Mouse (Mus musculus): ENCODE data around the gene Tk1.

Tk1 gene

DNA sequence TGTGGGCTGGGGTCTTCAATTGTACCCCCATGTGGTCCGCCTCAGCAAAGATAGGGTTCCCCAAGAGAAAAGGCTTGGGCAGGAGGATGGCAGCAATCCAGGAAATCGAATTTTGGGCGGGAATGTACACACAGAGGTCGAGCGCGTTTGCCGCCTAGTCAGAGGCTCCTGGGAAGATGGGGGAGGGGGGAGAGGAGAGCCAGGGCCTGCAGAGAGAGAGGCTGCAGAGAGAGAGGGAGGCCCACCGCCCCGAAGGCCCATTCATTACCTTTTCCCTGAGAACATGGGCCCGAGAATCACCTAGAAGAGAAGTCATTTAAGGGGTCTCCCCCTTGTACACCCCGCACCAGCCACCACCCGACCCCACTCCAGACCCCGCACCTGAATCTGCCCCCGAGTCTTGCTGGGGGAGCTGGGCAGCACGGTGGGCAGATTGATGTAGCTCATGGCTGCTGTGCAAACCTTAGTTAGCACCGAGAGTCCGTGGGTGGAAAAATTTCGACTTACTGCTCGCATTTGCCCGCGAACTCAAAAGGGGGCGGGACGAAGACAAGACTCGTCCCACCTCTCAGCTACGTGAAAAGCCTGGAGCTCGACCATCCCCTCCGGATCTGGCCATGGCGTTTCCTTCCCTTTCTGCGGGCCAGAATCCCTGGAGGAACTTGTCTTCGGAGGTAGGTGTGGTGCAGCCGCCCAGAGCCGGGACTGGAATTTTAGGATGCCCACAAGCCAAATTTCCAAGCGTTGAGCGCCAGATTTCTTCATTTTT, at the start of gene Tk1, which contains the start of gene Afmid:
Gene Tk1, minus strand, starts transcription at position 760 of the 769 bp plus-strand sequence.
Gene Afmid, plus strand, starts transcription at position 592 of the 769 bp plus-strand sequence.
- DNase-seq (ENCODE audit: low spot score), result peak; percentile 77

DNA sequence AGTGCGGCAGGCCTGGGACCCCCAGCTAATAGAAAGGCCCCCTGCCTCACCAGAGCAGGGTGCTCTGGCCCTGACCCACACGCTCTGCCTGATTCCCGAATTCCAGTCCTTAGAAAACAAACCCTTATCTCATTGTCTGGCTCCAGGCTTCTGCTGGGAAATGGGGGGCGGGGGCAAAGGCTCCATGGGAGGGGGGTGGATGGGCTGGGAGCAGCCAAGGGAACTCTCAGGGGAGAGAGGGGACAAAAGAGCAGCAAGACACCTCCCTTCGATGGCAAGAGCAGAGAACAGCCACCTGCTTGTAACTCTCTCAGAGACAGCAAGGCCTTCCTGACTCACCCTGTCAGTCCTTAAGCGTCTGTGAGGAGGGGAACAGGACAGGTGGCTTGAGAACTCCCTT, 49.8 kb upstream of the Tk1 start:
- DNase-seq (ENCODE audit: low spot score), result no peak

DNA sequence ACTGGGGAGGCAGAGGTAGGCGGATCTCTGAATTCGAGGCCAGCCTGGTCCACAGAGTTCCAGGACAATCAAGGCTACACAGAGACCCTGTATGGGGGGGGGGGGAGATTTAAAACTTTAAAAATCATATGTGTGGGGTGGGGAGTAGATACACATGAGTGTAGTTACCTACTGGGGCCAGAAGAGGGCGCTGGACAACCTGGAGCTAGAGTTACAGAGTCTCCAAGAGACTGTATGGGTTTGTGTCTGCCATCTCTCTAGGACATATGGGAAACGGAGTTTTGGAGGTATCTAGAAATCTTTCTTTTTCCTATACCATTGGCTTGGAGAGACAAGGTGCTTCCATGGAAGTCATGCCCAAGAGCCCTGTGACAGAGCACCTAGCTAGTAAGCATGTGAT, 48.5 kb upstream of the Tk1 start:
- no peak for DNase-seq (ENCODE audit: low spot score)

DNA sequence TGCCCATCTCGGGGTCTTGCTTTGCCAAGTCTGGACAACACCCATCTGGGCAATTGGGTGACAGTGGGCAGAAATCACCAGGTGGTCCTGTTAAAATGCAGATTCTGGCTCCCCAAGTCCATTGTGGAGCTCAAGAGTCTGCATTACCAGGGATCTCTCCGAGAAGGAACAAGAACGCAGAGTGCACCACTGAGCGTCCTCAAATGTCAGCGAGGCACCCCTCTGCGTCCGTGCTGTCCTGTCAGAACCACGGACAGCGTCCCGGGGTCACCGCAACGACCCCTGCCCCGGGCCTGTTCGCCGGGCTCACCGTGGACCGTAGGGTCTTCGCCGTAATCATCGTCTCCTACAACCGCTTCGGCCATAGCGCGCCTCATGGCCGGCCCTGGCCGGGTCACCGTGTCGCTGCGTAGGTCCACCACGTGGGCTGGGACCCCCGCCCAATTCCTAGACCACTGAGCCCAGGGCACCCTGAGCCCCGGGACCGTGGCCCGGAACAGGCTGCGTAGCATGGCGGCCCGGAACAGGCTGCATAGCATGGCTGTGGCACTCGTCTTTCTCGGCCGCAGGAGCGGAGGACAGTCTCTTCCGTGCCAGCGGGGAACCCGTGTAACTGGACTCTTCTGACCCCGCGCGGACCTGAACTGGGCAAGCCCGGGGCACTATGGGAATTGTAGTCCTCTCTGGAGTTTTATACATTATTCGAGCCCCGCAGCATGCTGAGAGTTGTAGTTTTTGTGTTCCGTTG, 47.1 kb upstream of the Tk1 start, which contains the start of gene Tha1:
Gene Tha1, minus strand, starts transcription at position 621 of the 748 bp plus-strand sequence.
- peak; percentile 88 for DNase-seq (ENCODE audit: low spot score)

DNA sequence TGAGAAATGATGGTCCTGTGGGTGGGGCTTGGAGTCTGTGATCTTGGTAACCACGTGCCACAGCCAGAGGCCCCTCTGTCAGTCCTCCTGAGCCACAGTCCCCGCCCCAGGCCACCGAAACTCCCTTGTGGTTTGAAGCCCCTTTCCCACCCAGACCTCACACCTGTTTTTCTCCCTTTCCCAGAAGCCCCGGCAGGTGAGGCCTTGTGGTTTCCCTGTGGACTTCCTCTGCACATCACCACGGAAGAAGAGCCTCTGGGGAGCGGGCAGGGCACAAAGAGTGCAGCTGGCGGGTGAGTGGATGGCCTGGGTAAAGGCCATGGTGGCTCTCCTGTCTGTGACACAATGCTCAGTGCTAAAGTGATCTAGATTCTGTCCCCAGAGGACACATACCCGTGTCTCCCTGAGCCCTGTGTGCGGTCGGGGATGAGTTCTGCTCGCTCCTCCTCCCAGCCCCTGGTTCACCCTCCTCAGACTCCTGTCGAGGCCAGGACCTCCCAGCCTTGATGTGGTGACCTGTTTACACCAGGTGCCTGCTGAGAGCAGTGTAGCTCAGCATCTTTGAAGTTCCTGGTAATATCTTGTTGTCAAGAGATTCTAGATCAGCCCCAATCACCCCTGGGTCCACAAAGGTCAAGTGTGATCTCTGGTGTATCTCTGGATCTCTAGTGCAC, 46.2 kb upstream of the Tk1 start:
- DNase-seq (ENCODE audit: low spot score), result peak; percentile 49

DNA sequence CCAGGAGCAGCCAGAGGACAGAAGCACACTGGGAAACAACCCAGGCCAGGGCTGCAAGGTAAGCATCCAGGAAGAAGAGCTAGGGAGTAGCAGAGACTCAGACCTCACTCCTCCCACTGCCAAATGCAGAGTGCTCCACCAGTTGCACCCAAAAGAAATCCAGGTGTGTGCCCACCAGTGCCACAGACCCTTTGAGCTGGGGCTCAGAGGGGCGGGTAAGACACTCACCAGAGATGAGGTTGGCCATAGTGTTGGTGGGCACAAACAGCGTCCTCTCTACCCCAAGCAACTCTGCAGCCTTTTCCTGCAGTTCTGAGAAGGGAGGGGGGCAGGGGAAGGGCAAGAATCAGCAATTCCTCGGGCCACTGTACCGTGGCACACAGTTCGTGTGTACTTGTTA, 45.5 kb upstream of the Tk1 start:
- DNase-seq (ENCODE audit: low spot score), result no peak

DNA sequence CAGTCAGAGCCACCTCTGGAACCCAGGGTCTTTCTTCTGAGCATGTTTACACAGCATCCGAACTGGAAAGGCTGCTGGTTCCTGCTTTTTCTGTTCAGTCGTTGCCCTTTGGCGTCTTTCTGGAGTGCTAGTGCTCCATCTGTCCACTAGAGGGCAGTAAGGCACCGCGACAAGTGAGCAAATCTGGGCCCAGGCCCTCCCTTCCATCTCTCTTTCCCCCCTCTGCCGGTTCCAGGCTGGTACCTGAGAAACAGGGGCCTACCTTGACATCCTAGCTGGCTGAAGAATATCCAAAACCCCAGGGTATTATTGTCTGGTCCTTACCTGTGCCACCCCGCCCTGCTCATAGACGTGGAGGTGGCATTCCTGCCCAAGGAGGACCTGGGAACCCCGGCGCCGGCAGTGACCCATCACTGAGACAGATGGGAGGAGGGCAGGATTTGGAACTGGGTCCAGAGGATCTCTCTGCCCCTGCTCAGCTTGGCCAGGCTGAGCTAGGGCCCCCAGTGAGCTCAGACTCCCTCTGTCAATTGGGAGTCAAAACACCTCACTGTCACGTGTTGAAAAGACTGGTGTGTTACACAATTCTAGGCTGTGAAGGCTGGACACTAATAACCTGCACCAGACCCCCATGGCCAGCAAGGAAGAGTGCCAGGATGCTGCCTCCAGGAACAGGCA, 44.9 kb upstream of the Tk1 start:
- DNase-seq (ENCODE audit: low spot score), result peak; percentile 84

DNA sequence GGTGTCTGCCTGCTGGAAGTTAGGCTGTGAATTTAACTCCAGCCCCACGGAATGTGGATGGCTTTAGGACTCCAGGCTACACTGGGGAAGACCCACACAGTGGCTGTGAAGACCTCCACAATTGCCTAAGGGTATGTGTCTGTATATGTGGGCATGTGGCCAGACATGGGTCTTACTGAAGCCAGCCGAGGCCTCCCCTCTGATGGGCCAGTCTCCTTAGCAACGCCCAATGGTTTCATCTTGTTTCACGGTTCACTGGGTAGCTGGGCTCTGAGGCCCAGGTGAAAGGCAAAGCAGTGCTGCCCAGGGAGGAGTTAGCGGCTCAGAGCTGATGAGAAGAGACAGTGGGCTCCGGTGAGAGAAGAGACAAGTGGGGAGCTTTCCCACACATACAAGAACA, 40.1 kb upstream of the Tk1 start:
- no peak for DNase-seq (ENCODE audit: low spot score)

DNA sequence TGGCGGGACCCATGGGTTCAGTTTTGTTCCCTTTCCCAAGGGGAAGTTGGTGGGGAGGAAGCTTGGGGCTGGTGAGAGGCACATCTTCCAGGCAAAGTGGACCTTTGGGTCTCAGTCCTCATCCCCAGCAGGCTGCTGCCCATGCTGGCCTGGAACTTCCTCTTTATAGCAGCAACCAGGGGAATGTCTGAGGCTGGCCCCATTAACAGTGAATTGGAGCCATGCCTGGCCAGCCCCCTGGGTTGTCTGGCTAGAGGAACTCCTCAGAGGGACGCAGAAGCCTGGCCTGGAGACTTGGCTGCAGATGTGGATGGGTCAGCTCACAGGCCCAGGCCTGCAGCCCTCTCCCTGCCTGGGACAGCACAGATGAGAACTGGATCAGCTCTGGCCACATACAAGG, 38.9 kb upstream of the Tk1 start:
- DNase-seq (ENCODE audit: low spot score), result no peak

DNA sequence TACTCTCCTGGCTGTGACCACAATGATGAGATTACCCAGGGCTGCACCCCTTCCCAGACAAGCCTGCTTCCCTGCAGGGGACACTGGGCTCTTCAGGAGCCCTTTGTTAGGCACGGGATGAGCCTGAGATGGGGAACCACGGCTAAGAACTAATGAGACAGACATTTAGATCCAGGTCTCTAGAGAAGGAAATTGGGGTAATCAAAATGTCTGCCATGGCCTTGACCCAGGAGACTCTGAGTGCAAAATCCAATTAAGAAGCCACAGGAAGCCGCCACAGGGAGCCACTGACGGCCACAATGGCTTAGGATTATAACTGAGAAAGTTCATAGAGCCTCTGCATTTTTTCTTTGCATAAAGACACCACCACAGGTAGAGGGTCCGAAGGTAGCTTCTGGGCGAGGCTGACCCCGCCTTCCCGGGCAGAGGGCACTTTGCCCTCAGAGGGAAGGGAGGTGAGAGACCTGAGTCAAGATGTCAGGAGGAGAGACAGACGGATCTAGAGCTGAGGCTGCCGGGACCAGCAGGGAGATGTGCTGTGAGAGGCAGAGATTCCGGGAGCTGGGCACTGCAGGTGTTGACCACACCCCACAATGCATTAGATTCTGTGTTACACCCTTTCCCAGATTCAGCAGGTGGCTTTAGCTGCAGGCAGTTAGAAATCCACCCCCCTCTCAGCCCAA, 37.4 kb upstream of the Tk1 start:
- no peak for DNase-seq (ENCODE audit: low spot score)

DNA sequence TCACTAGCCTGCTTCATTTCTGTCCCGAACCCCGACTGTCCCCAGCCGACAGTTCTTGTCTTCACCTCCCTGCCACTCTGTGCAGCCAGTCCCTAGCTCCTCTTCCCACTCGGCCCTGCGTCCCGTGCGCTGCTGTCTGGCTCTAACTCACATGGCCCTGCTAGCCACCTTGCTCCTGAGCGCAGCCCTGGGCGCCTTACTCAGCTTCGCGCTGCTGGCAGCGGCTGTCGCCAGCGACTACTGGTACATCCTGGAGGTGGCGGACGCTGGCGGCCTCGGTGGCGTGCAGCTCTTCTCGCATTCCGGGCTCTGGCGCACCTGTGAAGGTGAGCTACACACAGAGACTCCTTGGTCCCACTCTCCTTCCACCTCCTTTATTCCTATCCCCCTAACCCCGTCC, 34.7 kb upstream of the Tk1 start, which contains the start of gene Tmem235:
Gene Tmem235, plus strand, starts transcription at position 152 of the 400 bp plus-strand sequence.
- no peak for DNase-seq (ENCODE audit: low spot score)

DNA sequence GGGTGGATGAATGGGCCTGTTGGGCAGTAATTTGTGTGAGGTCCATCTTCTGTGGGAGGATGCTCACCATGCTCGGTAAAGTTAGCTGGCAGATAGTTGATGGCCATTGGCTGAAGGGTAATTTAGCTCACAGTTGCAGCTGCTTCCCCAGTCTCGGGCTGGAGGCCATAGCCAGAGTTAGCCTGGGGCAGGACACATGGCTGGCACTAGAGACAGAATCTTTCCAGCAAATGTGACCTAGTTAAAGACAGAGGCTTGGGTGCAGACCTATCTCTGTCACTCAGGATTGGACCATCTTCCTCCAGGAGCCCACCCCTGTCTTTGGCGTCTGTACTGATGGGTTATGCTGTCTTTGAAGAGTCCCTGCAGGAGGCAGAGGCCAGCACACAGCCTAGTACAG, 32.5 kb upstream of the Tk1 start:
- DNase-seq (ENCODE audit: low spot score), result no peak

DNA sequence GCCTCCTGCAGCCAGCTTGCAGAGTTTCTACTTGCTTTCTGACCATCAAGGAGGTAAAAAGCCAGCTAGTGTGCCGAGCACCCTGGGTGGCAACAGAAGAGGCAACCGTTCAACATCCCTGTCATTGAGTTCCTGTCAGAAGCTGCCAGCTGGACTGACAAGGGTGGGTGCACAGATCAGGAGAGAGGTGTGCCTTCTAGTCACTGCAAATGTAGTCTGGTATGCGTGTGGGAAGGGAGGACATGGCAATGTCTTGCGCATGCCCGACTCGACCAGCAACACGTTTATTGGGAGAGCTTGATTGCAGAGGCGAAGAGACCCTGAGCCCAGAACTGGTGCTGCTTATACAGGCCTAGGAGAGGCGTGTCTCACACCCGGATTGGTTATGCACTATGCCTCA, 31.6 kb upstream of the Tk1 start:
- no peak for DNase-seq (ENCODE audit: low spot score)

DNA sequence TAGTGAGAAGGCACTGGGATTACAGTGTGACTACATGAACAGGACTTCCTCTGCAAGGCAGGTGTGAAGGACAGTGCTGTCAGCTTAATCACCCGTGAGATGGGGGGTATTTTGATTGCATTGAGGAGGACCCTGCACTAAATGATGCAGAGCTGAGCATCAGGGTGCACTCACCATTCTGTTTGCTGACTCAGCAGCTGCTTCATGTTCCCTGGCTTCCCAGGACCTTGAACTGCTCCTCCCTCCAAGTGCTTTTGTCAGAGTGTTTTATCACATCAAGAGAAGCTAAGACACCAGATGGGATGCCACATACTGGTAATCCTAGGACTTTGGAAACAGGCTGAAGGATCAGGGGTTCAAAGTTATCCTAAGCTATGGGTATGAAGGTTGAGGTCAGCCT, 30.1 kb upstream of the Tk1 start:
- no peak for DNase-seq (ENCODE audit: low spot score)

DNA sequence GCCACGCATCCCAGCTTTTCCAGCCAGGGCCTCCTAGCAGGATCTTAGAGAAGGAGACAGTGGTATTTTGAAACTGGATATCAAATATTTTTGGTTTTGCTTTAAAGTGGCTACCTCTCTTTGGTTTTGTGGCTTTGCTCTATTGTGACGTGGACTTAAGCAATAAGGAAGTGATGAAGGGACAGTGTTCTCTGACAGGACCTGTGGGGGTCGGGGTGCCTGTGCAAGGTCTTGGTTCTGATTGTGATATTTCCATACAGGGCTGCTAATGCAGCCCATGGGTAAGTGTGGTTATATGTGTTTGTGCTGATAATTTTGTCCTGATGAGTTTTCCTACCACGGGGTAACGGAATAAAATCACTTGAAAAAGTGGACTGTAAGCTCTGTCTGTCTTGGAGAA, 29.5 kb upstream of the Tk1 start:
- no peak for DNase-seq (ENCODE audit: low spot score)

DNA sequence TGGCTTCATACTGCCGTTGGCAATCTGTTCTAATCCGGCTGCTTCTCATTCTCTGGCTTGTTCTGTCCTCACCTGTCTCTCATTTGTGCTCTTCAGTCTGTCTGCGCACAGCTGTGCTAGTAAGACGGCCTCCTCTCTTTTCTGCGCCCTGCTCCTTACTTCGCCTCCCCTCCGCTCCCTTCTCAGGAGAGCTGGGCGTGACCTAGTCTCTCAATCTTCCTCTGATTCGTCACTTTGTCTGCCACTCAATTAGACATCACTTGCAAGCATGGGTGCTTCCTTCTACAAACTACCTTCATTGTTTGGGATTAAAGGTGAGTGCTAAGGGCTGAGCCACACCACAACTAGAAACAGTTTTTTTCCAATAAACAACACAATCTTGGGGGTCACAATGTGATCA, 28.3 kb upstream of the Tk1 start:
- no peak for DNase-seq (ENCODE audit: low spot score)

DNA sequence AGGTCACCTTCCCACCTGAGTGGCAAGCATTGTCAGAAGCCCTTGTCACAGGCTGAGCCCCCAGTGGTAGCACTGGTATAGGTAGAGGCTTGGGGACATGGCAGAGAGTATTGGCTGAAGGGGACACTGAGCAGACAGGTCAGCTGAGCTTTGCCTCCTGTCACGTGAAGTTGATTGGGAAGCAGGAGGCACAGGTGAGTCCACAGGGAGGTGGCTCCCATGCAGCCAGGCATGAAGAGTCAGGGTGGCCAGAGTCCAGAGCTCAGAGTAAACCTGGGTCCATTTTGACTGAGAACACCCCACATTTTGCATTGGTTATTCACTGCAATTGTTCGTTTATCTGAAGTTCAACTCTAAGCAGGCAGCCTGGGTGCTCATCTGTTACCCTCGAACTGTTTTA, 27.0 kb upstream of the Tk1 start:
- DNase-seq (ENCODE audit: low spot score), result no peak

DNA sequence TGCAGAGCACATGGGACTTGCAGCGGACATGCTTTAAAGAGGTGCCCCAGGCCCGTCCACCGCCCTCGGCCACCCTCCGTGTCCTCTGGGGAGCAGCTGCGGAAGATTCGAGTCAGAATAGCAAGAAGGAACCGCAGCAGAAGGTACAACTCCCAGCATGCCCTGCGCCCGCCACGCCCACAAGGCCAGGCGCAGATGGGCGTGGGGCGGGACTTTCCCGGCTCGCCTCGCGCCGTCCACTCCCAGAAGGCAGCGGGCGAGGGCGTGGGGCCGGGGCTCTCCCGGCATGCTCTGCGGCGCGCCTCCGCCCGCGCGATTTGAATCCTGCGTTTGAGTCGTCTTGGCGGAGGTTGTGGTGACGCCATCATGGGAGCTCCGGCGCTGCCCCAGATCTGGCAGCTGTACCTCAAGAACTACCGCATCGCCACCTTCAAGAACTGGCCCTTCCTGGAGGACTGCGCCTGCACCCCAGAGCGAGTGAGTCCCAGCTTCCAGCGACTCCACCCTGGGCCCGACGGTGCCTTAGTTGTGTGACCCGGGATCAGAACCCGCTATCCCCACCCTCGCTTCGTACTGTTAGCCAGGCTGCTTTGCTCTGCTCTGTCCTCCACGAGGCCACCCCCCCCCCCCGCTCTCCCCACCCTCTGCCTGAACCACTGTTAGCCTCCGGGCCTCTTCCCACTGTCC, 23.2 kb upstream of the Tk1 start, which contains the start of gene Birc5:
Gene Birc5, plus strand, starts transcription at position 267 of the 687 bp plus-strand sequence.
- DNase-seq (ENCODE audit: low spot score), result peak; percentile 95

DNA sequence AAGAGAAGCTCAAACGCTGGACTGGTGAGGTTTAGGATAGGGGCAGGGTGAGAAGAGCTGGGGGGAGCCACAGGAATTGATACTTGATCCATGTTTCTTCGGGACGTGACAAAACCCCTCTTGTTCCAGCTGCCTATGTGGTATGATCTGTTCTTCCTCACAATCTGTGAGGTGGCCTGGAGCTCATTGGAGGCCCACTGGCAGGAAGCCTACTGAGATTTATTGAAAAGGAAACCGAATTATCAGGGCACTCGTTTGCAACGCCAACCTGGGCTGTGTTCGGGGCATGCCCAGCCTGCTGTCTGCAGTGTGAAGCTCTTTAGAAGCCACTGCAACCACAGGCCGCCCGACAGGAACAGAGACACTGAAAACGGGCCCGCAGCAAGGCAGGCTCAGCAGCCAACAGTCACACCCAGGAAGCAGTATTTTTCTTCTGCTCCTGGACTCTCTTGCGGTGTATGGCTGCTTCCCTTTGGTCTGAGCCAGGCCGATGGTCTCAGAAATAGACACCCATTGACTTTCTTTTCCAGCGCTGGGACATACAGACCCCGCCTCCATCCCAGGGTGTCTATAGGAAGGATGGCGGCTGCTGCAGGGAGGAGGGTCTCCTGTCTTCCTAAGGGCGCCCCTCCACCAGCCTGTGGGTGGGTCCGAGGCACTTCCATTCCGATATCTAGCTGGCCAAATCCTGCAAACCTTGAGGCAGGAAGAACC, 22.5 kb upstream of the Tk1 start:
- no peak for DNase-seq (ENCODE audit: low spot score)

DNA sequence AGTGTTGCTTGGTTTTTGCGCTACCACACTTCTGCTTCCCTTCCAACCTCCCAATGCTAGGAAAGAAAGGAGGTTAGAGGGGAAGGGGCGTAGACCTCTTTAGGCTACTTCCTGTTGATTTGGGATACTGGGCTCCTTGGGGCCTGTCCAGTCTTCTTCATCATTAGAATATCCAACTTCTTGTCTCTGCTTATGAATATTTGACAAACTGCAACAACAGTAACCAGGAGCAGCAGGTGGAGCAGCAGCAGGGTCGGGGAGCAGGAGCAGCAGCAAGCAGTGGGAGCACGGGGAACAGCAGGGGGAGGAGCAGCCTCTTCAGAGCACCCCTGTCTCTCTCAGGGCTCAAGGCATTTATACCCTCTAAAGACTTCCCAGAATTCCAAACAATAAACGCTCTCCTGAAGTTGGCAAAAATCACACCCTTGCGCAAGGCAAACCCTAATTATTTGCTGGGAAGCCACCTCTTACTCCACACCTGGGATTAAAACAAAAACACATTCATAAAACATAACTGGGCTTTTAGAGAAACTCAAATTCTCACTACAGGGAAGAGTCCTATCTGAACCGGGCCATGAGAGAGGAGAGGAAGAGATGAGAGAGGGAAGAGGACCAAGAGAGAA, 21.8 kb upstream of the Tk1 start:
- DNase-seq (ENCODE audit: low spot score), result no peak

All from lung, postnatal 25 days (tissue).